Comparison of ENCODE assay signal across 10 mouse cellular contexts in genomic region chr2:21002538-21002937, GRCm38 (mm10). TPM values are rescaled to one million over a fixed set of nuclear protein-coding genes. Genes with fewer than 3 reads are reported as not detected.
A peak's percentile ranks its signal among the peaks of the same experiment; 100 is the strongest.
DNase-seq lines count a peak whose midpoint lies in the region; ATAC-seq and TF ChIP-seq lines count a peak whose summit lies in the region.
"Had no signal": no experiment of that assay in that cellular context is flagged by ENCODE, and none has a peak within 500 bp of the region (broad histone marks: within the 10 kb centered on the region; RNA-seq: fewer than 3 reads in every experiment).

No protein-coding gene starts in this region.

- no peak for ATAC-seq in forebrain, embryonic 14.5 days
- ATAC-seq in forebrain, embryonic 13.5 days = no peak
- ATAC-seq in midbrain, embryonic 16.5 days = peak; percentile 60; the same call in 1 of the 2 replicates
- ATAC-seq in midbrain, embryonic 13.5 days = no peak

- H3K27me3 ChIP-seq in forebrain, embryonic 14.5 days (replicated peaks; ENCODE audit: control insufficient read depth, insufficient read depth, low read length) = no peaks in the 10 kb centered on the region
- H3K27me3 ChIP-seq in forebrain, embryonic 13.5 days = no peaks in the 10 kb centered on the region
- no peaks in the 10 kb centered on the region for H3K27me3 ChIP-seq in midbrain, embryonic 16.5 days (ENCODE audit: control insufficient read depth, insufficient read depth, low read depth, low read length)
- H3K27me3 ChIP-seq in midbrain, embryonic 13.5 days = no peaks in the 10 kb centered on the region

- H3K27ac ChIP-seq in forebrain, embryonic 14.5 days (ENCODE audit: low read depth, low read length) = no peak overlapping the region
- no peak overlapping the region for H3K27ac ChIP-seq in forebrain, embryonic 13.5 days
- H3K27ac ChIP-seq in midbrain, embryonic 16.5 days (ENCODE audit: low read length) = no peak overlapping the region
- no peak overlapping the region for H3K27ac ChIP-seq in midbrain, embryonic 13.5 days
- H3K27ac ChIP-seq in left cerebral cortex, adult 2 months = peak overlapping the region; percentile 7
- H3K27ac ChIP-seq: liver, embryonic 14.5 days had no signal

- H3K9ac ChIP-seq in forebrain, embryonic 14.5 days (ENCODE audit: low read length) = no peak overlapping the region
- no peak overlapping the region for H3K9ac ChIP-seq in forebrain, embryonic 13.5 days
- no peak overlapping the region for H3K9ac ChIP-seq in midbrain, embryonic 16.5 days (ENCODE audit: low read depth, low read length)
- no peak overlapping the region for H3K9ac ChIP-seq in midbrain, embryonic 13.5 days (replicated peaks)
- H3K9ac ChIP-seq: liver, embryonic 14.5 days had no signal

- H3K36me3 ChIP-seq in forebrain, embryonic 14.5 days (ENCODE audit: control insufficient read depth, insufficient read depth, low read length) = no peaks in the 10 kb centered on the region
- no peaks in the 10 kb centered on the region for H3K36me3 ChIP-seq in forebrain, embryonic 13.5 days (ENCODE audit: poor library complexity, severe bottlenecking)
- no peaks in the 10 kb centered on the region for H3K36me3 ChIP-seq in midbrain, embryonic 16.5 days (ENCODE audit: control insufficient read depth, insufficient read depth, low read length)
- no peaks in the 10 kb centered on the region for H3K36me3 ChIP-seq in midbrain, embryonic 13.5 days

- TF ChIP-seq CTCF in left cerebral cortex, adult 2 months (IDR thresholded peaks at IDR 0.05) = no peak

- H3K4me1 ChIP-seq in forebrain, embryonic 14.5 days (ENCODE audit: control insufficient read depth, insufficient read depth, low read length) = peaks cover 3% of the 10 kb centered on the region
- no peaks in the 10 kb centered on the region for H3K4me1 ChIP-seq in forebrain, embryonic 13.5 days
- no peaks in the 10 kb centered on the region for H3K4me1 ChIP-seq in midbrain, embryonic 16.5 days (ENCODE audit: control insufficient read depth, insufficient read depth, low read length)
- H3K4me1 ChIP-seq in midbrain, embryonic 13.5 days (replicated peaks) = 0 out of 2 replicates have a peak, but pooled peaks cover 3% of the 10 kb centered on the region

- intact Hi-C loops in left cerebral cortex, adult 2 months (cut with DNase I) = no loop called here

- H3K9me3 ChIP-seq in forebrain, embryonic 14.5 days (replicated peaks; ENCODE audit: control insufficient read depth, low read length) = no peaks in the 10 kb centered on the region
- H3K9me3 ChIP-seq in forebrain, embryonic 13.5 days (replicated peaks) = no peaks in the 10 kb centered on the region
- no peaks in the 10 kb centered on the region for H3K9me3 ChIP-seq in midbrain, embryonic 16.5 days (replicated peaks; ENCODE audit: control insufficient read depth, low read length, poor library complexity, severe bottlenecking)
- no peaks in the 10 kb centered on the region for H3K9me3 ChIP-seq in midbrain, embryonic 13.5 days

- no peak overlapping the region for H3K4me2 ChIP-seq in forebrain, embryonic 14.5 days (ENCODE audit: low read length)
- H3K4me2 ChIP-seq in forebrain, embryonic 13.5 days = no peak overlapping the region
- no peak overlapping the region for H3K4me2 ChIP-seq in midbrain, embryonic 16.5 days (ENCODE audit: low read length)
- no peak overlapping the region for H3K4me2 ChIP-seq in midbrain, embryonic 13.5 days (replicated peaks)

- H3K4me3 ChIP-seq in forebrain, embryonic 14.5 days (ENCODE audit: low read depth, low read length) = no peak overlapping the region
- H3K4me3 ChIP-seq in forebrain, embryonic 13.5 days = no peak overlapping the region
- no peak overlapping the region for H3K4me3 ChIP-seq in midbrain, embryonic 16.5 days (ENCODE audit: low read depth, low read length)
- no peak overlapping the region for H3K4me3 ChIP-seq in midbrain, embryonic 13.5 days (replicated peaks)
- H3K4me3 ChIP-seq in left cerebral cortex, adult 2 months = no peak overlapping the region

- 65% methylated on average over 8 of the region's 8 CpGs for WGBS in forebrain, embryonic 14.5 days
- 67% methylated on average over 8 of the region's 8 CpGs for WGBS in forebrain, embryonic 13.5 days
- WGBS in midbrain, embryonic 16.5 days = 84% methylated on average over 8 of the region's 8 CpGs
- WGBS in midbrain, embryonic 13.5 days = 89% methylated on average over 8 of the region's 8 CpGs

- peak; percentile 42 for DNase-seq in forebrain, embryonic 14.5 days (ENCODE audit: low spot score)
- DNase-seq in left cerebral cortex, adult 2 months (ENCODE audit: extremely low spot score in 1 of 2, low spot score in 2 of 2) = peak; percentile 34 to 49
- no peak for DNase-seq in B cell, adult 2 months
- no peak for DNase-seq in urinary bladder, postnatal 14 days (ENCODE audit: low spot score)
- no peak for DNase-seq in lung, postnatal 10 days
- DNase-seq: gastrocnemius, postnatal 25 days had no signal

RNA-seq across cellular contexts. Expression of gene Arhgap21, which starts 33.9 kb away (rescaled TPM):
- polyA plus RNA-seq in forebrain, embryonic 14.5 days (2014; fragmentation: Nextera tagmentation; extraction: Ambion mirVana) = 34.0 and 43.0 TPM in 2 replicates
- 37.1 and 38.6 TPM in 2 replicates for polyA plus RNA-seq in forebrain, embryonic 13.5 days (2015; fragmentation: Nextera tagmentation; extraction: Ambion mirVana)
- polyA plus RNA-seq in midbrain, embryonic 16.5 days (2015; fragmentation: Nextera tagmentation; extraction: Ambion mirVana) = 40.9 and 41.7 TPM in 2 replicates
- 51.7 and 54.4 TPM in 2 replicates for polyA plus RNA-seq in midbrain, embryonic 13.5 days (2015; fragmentation: Nextera tagmentation; extraction: Ambion mirVana)
- 100 to 1,000 TPM; 299 to 304 TPM for total RNA-seq in left cerebral cortex, adult 2 months (2021)

Comparison
In these comparisons a context has a peak if more than half of its experiments do, and no peak if none do; other contexts are left out.
1. DNase-seq: peak in forebrain, embryonic 14.5 days (single experiment) and left cerebral cortex, adult 2 months (2 of 2); none in B cell, adult 2 months (0 of 2), urinary bladder, postnatal 14 days (single experiment) and lung, postnatal 10 days (single experiment).